In genomic region chr15:85669652-85670175, GRCm38 (mm10) we compare ENCODE assay signal across 9 mouse cellular contexts.
DNase-seq lines count a peak whose midpoint lies in the region; ATAC-seq and TF ChIP-seq lines count a peak whose summit lies in the region.
"Had no signal": no experiment of that assay in that cellular context is flagged by ENCODE, and none has a peak within 500 bp of the region (broad histone marks: within the 10 kb centered on the region; RNA-seq: fewer than 3 reads in every experiment).

No protein-coding gene starts in this region.

- H3K27ac ChIP-seq in liver, adult 2 months (replicated peaks; ENCODE audit: insufficient read depth, low read depth, low read length), result peak overlapping the region; percentile 97
- H3K27ac ChIP-seq in hindbrain, embryonic 11.5 days (ENCODE audit: low read depth, low read length), result peak overlapping the region; percentile 75; the same call in 1 of the 2 replicates
- peak overlapping the region; percentile 98 for H3K27ac ChIP-seq in stomach, embryonic 15.5 days
- H3K27ac ChIP-seq: liver, embryonic 14.5 days had no signal

- no peak for TF ChIP-seq CTCF in liver, adult 2 months (IDR thresholded peaks at IDR 0.05; ENCODE audit: low read depth, low read length)

- no peak for ATAC-seq in hindbrain, embryonic 11.5 days (ENCODE audit: low FRiP score)
- 0 out of 2 replicates have a peak, but pooled peaks have one; percentile 17 for ATAC-seq in megakaryocyte, adult 5-6 weeks (ENCODE audit: poor library complexity, severe bottlenecking)
- peak; percentile 41; the same call in 1 of the 2 replicates for ATAC-seq in stomach, embryonic 15.5 days (ENCODE audit: insufficient read depth, low FRiP score, low read depth)

- peak; percentile 69; the same call in 1 of the 2 replicates for TF ChIP-seq POLR2A in liver, adult 2 months (IDR thresholded peaks at IDR 0.05; ENCODE audit: extremely low read depth, insufficient read depth, low read length)

- no peaks in the 10 kb centered on the region for H3K27me3 ChIP-seq in liver, adult 2 months (ENCODE audit: control insufficient read depth, insufficient read depth, low read length)
- peaks cover 78% of the 10 kb centered on the region for H3K27me3 ChIP-seq in hindbrain, embryonic 11.5 days (ENCODE audit: control insufficient read depth, insufficient read depth, low read length)
- 0 out of 2 replicates have a peak, but pooled peaks cover 3% of the 10 kb centered on the region for H3K27me3 ChIP-seq in stomach, embryonic 15.5 days (replicated peaks)

- H3K4me3 ChIP-seq in liver, adult 2 months (ENCODE audit: insufficient read depth, low read depth, low read length), result peak overlapping the region; percentile 90
- peak overlapping the region; percentile 62 for H3K4me3 ChIP-seq in hindbrain, embryonic 11.5 days (ENCODE audit: low read depth, low read length)
- H3K4me3 ChIP-seq in stomach, embryonic 15.5 days (replicated peaks), result peak overlapping the region; percentile 87

- peaks cover 27% of the 10 kb centered on the region for H3K79me2 ChIP-seq in liver, adult 2 months (ENCODE audit: control insufficient read depth, insufficient read depth, low read length)

- peak overlapping the region; percentile 99 for H3K9ac ChIP-seq in liver, adult 2 months (ENCODE audit: low read depth, low read length)
- H3K9ac ChIP-seq in hindbrain, embryonic 11.5 days (ENCODE audit: low read depth, low read length), result peak overlapping the region; percentile 79; the same call in 1 of the 2 replicates
- peak overlapping the region; percentile 94; the same call in 1 of the 2 replicates for H3K9ac ChIP-seq in stomach, embryonic 15.5 days
- H3K9ac ChIP-seq: liver, embryonic 14.5 days had no signal

- no peaks in the 10 kb centered on the region for H3K9me3 ChIP-seq in hindbrain, embryonic 11.5 days (ENCODE audit: control insufficient read depth, low read length)
- H3K9me3 ChIP-seq in stomach, embryonic 15.5 days, result no peaks in the 10 kb centered on the region

- H3K36me3 ChIP-seq in liver, adult 2 months (ENCODE audit: control insufficient read depth, insufficient read depth, low read length), result no peaks in the 10 kb centered on the region
- no peaks in the 10 kb centered on the region for H3K36me3 ChIP-seq in hindbrain, embryonic 11.5 days (ENCODE audit: control insufficient read depth, insufficient read depth, low read length)
- 0 out of 2 replicates have a peak, but pooled peaks cover 3% of the 10 kb centered on the region for H3K36me3 ChIP-seq in stomach, embryonic 15.5 days

- DNase-seq in liver, adult 2 months (ENCODE audit: extremely low read depth, low read depth, low spot score), result peak; percentile 98
- DNase-seq in liver, result no peak
- peak; percentile 94 for DNase-seq in cerebellum, adult 9-10 months
- peak; percentile 62 to 82 for DNase-seq in frontal cortex, postnatal 14 days (ENCODE audit: low spot score in 2 of 2)
- no peak for DNase-seq in hindbrain, embryonic 11.5 days (ENCODE audit: low spot score)
- DNase-seq in left cerebral cortex, adult 18-20 months (ENCODE audit: low spot score in 2 of 2), result peak; percentile 61 to 75

- H3K4me1 ChIP-seq in liver, adult 2 months (ENCODE audit: control insufficient read depth, insufficient read depth, low read length), result peaks cover 16% of the 10 kb centered on the region
- H3K4me1 ChIP-seq in hindbrain, embryonic 11.5 days (replicated peaks; ENCODE audit: control insufficient read depth, insufficient read depth, low read length), result peaks cover 5% of the 10 kb centered on the region; the same call in 1 of the 2 replicates
- H3K4me1 ChIP-seq in stomach, embryonic 15.5 days, result peaks cover 23% of the 10 kb centered on the region

- WGBS in liver, adult 2 months, result 6% methylated on average over 15 of the region's 15 CpGs
- WGBS in hindbrain, embryonic 11.5 days, result 37% methylated on average over 15 of the region's 15 CpGs
- WGBS in stomach, embryonic 15.5 days, result 24% methylated on average over 15 of the region's 15 CpGs

- peak overlapping the region; percentile 87 for H3K4me2 ChIP-seq in hindbrain, embryonic 11.5 days (replicated peaks; ENCODE audit: low read depth, low read length)
- H3K4me2 ChIP-seq in stomach, embryonic 15.5 days, result peak overlapping the region; percentile 87

Comparison
In these comparisons a context has a peak if more than half of its experiments do, and no peak if none do; other contexts are left out.
1. DNase-seq: peak in liver, adult 2 months (single experiment), cerebellum, adult 9-10 months (single experiment), frontal cortex, postnatal 14 days (2 of 2) and left cerebral cortex, adult 18-20 months (2 of 2); none in liver (single experiment) and hindbrain, embryonic 11.5 days (single experiment).
2. Peak in every context shown above with its lines, with median percentiles within 50 percentile points of each other: H3K27ac ChIP-seq, H3K4me3 ChIP-seq and H3K9ac ChIP-seq.